Mouse (Mus musculus) neural tube, embryonic 13.5 days (tissue): Measurements from ENCODE around the gene 1520401A03Rik. TPM values are rescaled to one million over a fixed set of nuclear protein-coding genes. Genes with fewer than 3 reads are reported as not detected.

Experiments
- ATAC-seq: fragments of 200-750 bp; cut with Nextera tagmentation; 2 replicates; pipeline ENCODE4 v1.8.0; 2017; ENCODE audit warnings: low read depth, mild to moderate bottlenecking, moderate TSS enrichment, moderate library complexity
- H3K27ac ChIP-seq: fragments of 300-500 bp; sonication (generic); replicated peaks from 2 replicates; pipeline ENCODE4 v1.5.1; 2015; ENCODE audit warnings: moderate library complexity, mild to moderate bottlenecking, inconsistent platforms
- H3K27me3 ChIP-seq: fragments of 300-500 bp; sonication (generic); 2 replicates; pipeline ENCODE4 v1.6.1; 2015; ENCODE audit warnings: mild to moderate bottlenecking, inconsistent platforms
- H3K36me3 ChIP-seq: fragments of 300-500 bp; sonication (generic); 2 replicates; pipeline ENCODE4 v1.6.1; 2015; ENCODE audit warnings: mild to moderate bottlenecking, inconsistent platforms
- H3K4me1 ChIP-seq: fragments of 300-500 bp; sonication (generic); replicated peaks from 2 replicates; pipeline ENCODE4 v1.6.1; 2015; ENCODE audit warnings: inconsistent platforms
- H3K4me2 ChIP-seq: fragments of 300-500 bp; sonication (generic); 2 replicates; pipeline ENCODE4 v1.6.1; 2015; ENCODE audit warnings: inconsistent platforms, mild to moderate bottlenecking, moderate library complexity
- H3K4me3 ChIP-seq: fragments of 300-500 bp; sonication (generic); 2 replicates; pipeline ENCODE4 v1.5.1; 2015; ENCODE audit warnings: mild to moderate bottlenecking, inconsistent platforms
- H3K9ac ChIP-seq: fragments of 300-500 bp; sonication (generic); 2 replicates; pipeline ENCODE4 v1.6.1; 2015; ENCODE audit warnings: moderate library complexity, mild to moderate bottlenecking, inconsistent platforms
- H3K9me3 ChIP-seq: fragments of 300-500 bp; sonication (generic); 2 replicates; pipeline ENCODE4 v1.6.1; 2016; ENCODE audit warnings: inconsistent platforms
- WGBS: fragments of 180-500 bp; shearing (Covaris S2); methylation state at CpG from one replicate; pipeline ENCODE4 v1.1.7; 2015; 5-methylcytosine and 5-hydroxymethylcytosine counted together
- polyA plus RNA-seq: library from polyadenylated mRNA; unstranded; fragments of >200 nt; fragmentation: Nextera tagmentation; extraction: Ambion mirVana; gene quantifications from 2 replicates; pipeline ENCODE4 v1.2.1, GENCODE M21; 2015

Gene 1520401A03Rik
- polyA plus RNA-seq, 1 experiment from 2014 or later: 0.36 TPM

- H3K27ac ChIP-seq: no peak overlapping the region
- H3K9ac ChIP-seq: no peak overlapping the region
- 84% methylated on average over 11 of the region's 11 CpGs for WGBS
- no peaks in the 10 kb centered on the region for H3K9me3 ChIP-seq
- ATAC-seq: no peak
- H3K4me3 ChIP-seq: no peak overlapping the region
- H3K4me1 ChIP-seq: peaks cover 23% of the 10 kb centered on the region
- H3K36me3 ChIP-seq: peaks cover 40% of the 10 kb centered on the region
- H3K27me3 ChIP-seq: peaks cover 37% of the 10 kb centered on the region
- no peak overlapping the region for H3K4me2 ChIP-seq
Measured at GRCm38 (mm10) chr17:23749400-23750191, 27.0 kb upstream of the 1520401A03Rik start.

GRCm38 (mm10) chr17:23748631-23749391, 26.2 kb upstream of the 1520401A03Rik start:
- Histone ChIP-seq H3K9me3 (no peaks in the 10 kb centered on the region), H3K36me3 (peaks cover 33% of the 10 kb centered on the region), H3K27ac (no peak overlapping the region), H3K27me3 (peaks cover 45% of the 10 kb centered on the region), H3K4me3 (no peak overlapping the region), H3K4me2 (0 out of 2 replicates have a peak overlapping the region, but pooled peaks have one; percentile 7), H3K9ac (no peak overlapping the region), H3K4me1 (peaks cover 25% of the 10 kb centered on the region)
- WGBS: 36% methylated on average over 10 of the region's 10 CpGs
- no peak for ATAC-seq

- no peak overlapping the region for H3K4me3 ChIP-seq
- 45% methylated on average over 6 of the region's 6 CpGs for WGBS
- H3K9me3 ChIP-seq: no peaks in the 10 kb centered on the region
- H3K4me1 ChIP-seq: peaks cover 25% of the 10 kb centered on the region
- no peak overlapping the region for H3K27ac ChIP-seq
- ATAC-seq: no peak
- no peak overlapping the region for H3K4me2 ChIP-seq
- peaks cover 25% of the 10 kb centered on the region for H3K36me3 ChIP-seq
- peaks cover 52% of the 10 kb centered on the region for H3K27me3 ChIP-seq
- H3K9ac ChIP-seq: no peak overlapping the region
Measured at GRCm38 (mm10) chr17:23748026-23748425, 25.4 kb upstream of the 1520401A03Rik start.

- Histone ChIP-seq H3K4me2 (no peak overlapping the region), H3K27ac (no peak overlapping the region), H3K4me3 (no peak overlapping the region), H3K9ac (no peak overlapping the region), H3K36me3 (peaks cover 19% of the 10 kb centered on the region), H3K4me1 (peaks cover 27% of the 10 kb centered on the region), H3K27me3 (peaks cover 58% of the 10 kb centered on the region), H3K9me3 (no peaks in the 10 kb centered on the region)
- 85% methylated on average over 3 of the region's 3 CpGs for WGBS
- no peak for ATAC-seq
Measured at GRCm38 (mm10) chr17:23747471-23747870, 24.9 kb upstream of the 1520401A03Rik start.

GRCm38 (mm10) chr17:23746767-23747166, 24.2 kb upstream of the 1520401A03Rik start:
- peaks cover 12% of the 10 kb centered on the region for H3K36me3 ChIP-seq
- H3K27me3 ChIP-seq: peaks cover 65% of the 10 kb centered on the region
- H3K9me3 ChIP-seq: no peaks in the 10 kb centered on the region
- no peak overlapping the region for H3K9ac ChIP-seq
- WGBS: 86% methylated on average over 3 of the region's 3 CpGs
- H3K4me2 ChIP-seq: no peak overlapping the region
- peaks cover 34% of the 10 kb centered on the region for H3K4me1 ChIP-seq
- no peak overlapping the region for H3K27ac ChIP-seq
- no peak overlapping the region for H3K4me3 ChIP-seq
- no peak for ATAC-seq

DNA sequence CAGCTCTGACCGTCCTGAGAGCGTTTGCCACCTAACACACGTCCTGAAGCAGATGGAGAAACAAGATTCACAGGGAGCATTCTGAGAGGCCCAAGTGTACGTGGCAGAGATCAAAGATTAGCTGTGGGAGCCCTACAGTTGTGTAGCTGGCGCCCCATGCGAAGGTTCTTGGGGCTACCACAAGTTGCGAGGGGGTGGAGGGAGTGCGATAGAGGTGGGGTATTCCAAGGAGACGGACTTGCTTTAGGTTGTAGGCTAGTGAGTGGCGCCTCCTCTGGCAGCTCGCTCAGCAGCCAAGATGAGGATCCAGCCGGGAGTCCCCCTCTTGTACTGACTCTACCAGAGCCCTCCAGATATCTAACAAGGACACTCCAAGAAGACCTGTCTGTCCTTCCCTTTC, 23.7 kb upstream of the 1520401A03Rik start:
- H3K36me3 ChIP-seq: peaks cover 8% of the 10 kb centered on the region
- peaks cover 34% of the 10 kb centered on the region for H3K4me1 ChIP-seq
- no peak for ATAC-seq
- no peaks in the 10 kb centered on the region for H3K9me3 ChIP-seq
- peak overlapping the region; percentile 41; the same call in 1 of the 2 replicates for H3K4me3 ChIP-seq
- H3K27me3 ChIP-seq: peaks cover 70% of the 10 kb centered on the region
- H3K27ac ChIP-seq: no peak overlapping the region
- 2% methylated on average over 12 of the region's 12 CpGs for WGBS
- H3K4me2 ChIP-seq: peak overlapping the region; percentile 78
- H3K9ac ChIP-seq: peak overlapping the region; percentile 67

DNA sequence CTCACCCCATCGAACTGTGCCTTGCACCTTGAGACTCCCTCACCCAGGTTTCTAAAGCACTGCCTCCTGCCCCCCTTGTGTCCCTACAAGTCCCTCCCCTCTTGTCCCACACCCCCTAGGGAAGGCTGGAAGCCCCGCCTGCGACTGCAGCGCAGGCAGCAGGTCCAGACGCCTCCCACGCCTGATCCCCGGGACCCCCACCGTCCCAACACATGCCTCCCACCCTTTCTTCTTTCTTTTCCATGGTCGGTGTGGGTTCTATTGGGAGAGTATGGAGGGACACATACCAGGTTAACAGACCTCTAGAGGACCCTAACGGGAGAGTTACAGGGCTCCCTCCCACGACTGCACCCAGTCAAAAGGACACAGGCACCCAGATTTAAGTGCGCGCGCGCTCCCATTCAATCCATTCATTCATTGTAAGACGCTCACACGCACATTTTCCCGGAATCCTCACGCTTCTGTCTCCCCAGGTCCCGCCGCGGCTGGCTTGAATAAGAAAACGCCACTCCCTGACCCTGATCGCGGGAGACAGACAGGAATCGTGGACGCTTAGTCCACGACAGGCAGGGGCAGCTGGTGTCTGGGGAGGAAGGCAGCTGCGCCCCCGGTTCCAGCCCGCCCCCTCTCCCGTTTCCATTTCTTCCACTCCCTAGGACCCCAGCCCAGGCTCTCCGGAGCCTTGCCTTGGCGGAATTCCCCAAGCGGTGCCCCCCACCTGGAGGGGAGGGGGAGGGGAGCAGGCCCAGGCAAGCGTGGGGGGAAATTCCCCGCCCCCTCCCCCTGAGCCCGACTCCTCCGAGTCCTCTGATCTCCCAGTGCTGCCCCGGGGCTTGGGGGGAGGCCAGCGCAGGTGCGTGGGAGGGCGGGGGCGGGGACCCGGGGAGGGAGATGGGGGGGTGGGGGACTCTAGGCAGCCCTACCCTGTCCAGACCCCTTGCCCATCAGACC, 23.0 kb upstream of the 1520401A03Rik start, which contains the start of gene Kremen2:
TSS of gene Kremen2 (minus strand) at position 533 of the 951 bp plus-strand sequence.
- no peak for ATAC-seq
- Histone ChIP-seq H3K27me3 (peaks cover 77% of the 10 kb centered on the region), H3K4me3 (peak within 1 kb of the TSS; percentile 41), H3K4me1 (peaks cover 38% of the 10 kb centered on the region), H3K27ac (no peak within 1 kb of the TSS), H3K9me3 (no peaks in the 10 kb centered on the region), H3K4me2 (peak within 1 kb of the TSS; percentile 78), H3K36me3 (peaks cover 1% of the 10 kb centered on the region; the same call in 1 of the 2 replicates), H3K9ac (peak within 1 kb of the TSS; percentile 67)
- under 1% methylated on average over 37 of the region's 45 CpGs for WGBS

- peaks cover 40% of the 10 kb centered on the region for H3K4me1 ChIP-seq
- H3K4me3 ChIP-seq: peak overlapping the region; percentile 41
- no peak overlapping the region for H3K9ac ChIP-seq
- peaks cover 78% of the 10 kb centered on the region for H3K27me3 ChIP-seq
- no peaks in the 10 kb centered on the region for H3K9me3 ChIP-seq
- WGBS: 1% methylated on average over 14 of the region's 14 CpGs
- H3K36me3 ChIP-seq: no peaks in the 10 kb centered on the region
- peak overlapping the region; percentile 78 for H3K4me2 ChIP-seq
- no peak overlapping the region for H3K27ac ChIP-seq
- no peak for ATAC-seq
Measured at GRCm38 (mm10) chr17:23744651-23745050, 22.1 kb upstream of the 1520401A03Rik start.

GRCm38 (mm10) chr17:23744076-23744475, 21.5 kb upstream of the 1520401A03Rik start:
- peaks cover 42% of the 10 kb centered on the region for H3K4me1 ChIP-seq
- peaks cover 78% of the 10 kb centered on the region for H3K27me3 ChIP-seq

DNA sequence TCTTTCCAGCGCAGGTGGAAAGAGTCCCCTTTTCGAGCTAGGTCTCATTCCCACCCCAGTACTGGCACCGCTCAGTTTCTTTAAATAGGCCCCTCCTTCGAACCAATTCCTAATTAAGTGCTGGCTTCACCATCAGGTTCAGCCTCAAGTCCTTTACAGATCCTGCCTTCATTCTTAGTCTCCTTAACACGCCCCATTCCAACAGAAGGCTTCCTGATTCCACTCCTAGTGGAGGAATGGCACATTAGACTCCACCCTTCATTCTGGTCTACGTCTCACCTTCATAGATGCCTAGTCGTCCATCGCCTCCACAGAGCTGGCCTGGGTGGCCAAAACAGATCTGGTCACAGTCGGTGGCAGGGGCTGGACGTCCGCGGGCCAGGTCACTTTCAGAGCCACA, 20.4 kb upstream of the 1520401A03Rik start:
- ATAC-seq: no peak
- H3K27ac ChIP-seq: no peak overlapping the region
- H3K36me3 ChIP-seq: no peaks in the 10 kb centered on the region
- no peaks in the 10 kb centered on the region for H3K9me3 ChIP-seq
- no peak overlapping the region for H3K9ac ChIP-seq
- WGBS: 61% methylated on average over 12 of the region's 12 CpGs
- H3K4me2 ChIP-seq: peak overlapping the region; percentile 45; the same call in 1 of the 2 replicates
- H3K4me3 ChIP-seq: peak overlapping the region; percentile 24
- peaks cover 52% of the 10 kb centered on the region for H3K4me1 ChIP-seq
- H3K27me3 ChIP-seq: peaks cover 74% of the 10 kb centered on the region

More at GRCm38 (mm10) chr17:23744076-23744475, 21.5 kb upstream of the 1520401A03Rik start:
- no peak overlapping the region for H3K4me3 ChIP-seq
- H3K9me3 ChIP-seq: no peaks in the 10 kb centered on the region
- H3K36me3 ChIP-seq: no peaks in the 10 kb centered on the region
- H3K4me2 ChIP-seq: no peak overlapping the region
- WGBS: 14% methylated on average over 8 of the region's 8 CpGs
- ATAC-seq: no peak
- H3K27ac ChIP-seq: no peak overlapping the region
- no peak overlapping the region for H3K9ac ChIP-seq

DNA sequence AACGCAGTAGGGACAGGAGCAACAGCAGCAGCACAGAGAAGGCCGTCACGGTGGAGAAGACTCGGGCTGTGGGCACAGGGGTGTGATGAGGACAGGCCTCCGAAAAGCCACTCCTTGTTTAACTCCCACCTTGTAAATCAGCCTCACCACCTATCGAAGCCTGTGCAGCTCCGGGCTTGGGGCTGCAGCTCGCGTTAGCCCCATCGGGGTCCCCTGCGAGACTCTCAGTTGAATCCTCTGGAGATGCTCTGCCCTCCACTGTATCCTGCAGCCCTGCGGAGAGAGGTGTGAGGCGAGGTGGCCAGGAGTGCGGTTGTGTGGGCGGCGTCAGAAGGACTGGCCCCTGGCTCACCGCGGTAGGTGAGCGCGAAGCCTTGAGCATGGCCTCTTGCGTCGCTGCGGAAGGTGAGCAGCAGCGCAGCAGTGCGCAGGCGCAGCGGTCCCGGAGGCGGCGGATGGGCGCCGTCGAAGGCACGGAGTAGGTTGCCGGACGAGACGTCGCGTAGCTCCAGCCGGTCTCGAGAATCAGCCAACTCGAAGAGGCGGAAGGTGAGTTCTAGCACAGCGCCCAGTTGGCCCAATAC, 19.7 kb upstream of the 1520401A03Rik start:
- no peaks in the 10 kb centered on the region for H3K9me3 ChIP-seq
- H3K4me2 ChIP-seq: peak overlapping the region; percentile 45
- no peak overlapping the region for H3K27ac ChIP-seq
- WGBS: 5% methylated on average over 44 of the region's 44 CpGs
- peak overlapping the region; percentile 14; the same call in 1 of the 2 replicates for H3K9ac ChIP-seq
- H3K27me3 ChIP-seq: peaks cover 68% of the 10 kb centered on the region
- H3K4me1 ChIP-seq: peaks cover 55% of the 10 kb centered on the region
- peaks cover 5% of the 10 kb centered on the region; the same call in 1 of the 2 replicates for H3K36me3 ChIP-seq
- H3K4me3 ChIP-seq: peak overlapping the region; percentile 24
- no peak for ATAC-seq
